Mouse (Mus musculus): Measurements from ENCODE around the gene Grhl1.

- TF ChIP-seq CTCF (IDR thresholded peaks at IDR 0.05; ENCODE audit: extremely low read depth, insufficient read length, insufficient replicate concordance, low read depth, low read length) (no peak), POLR2A (IDR thresholded peaks at IDR 0.05; ENCODE audit: low read depth, low read length) (no peak)
Measured at GRCm38 (mm10) chr12:24648094-24648493, 76.0 kb downstream of the Grhl1 start.

Measured in small intestine, adult 2 months (tissue).